In genomic region chr13:85288574-85288842, GRCm38 (mm10) we compare ENCODE assay signal across 8 mouse cellular contexts. TPM values are rescaled to one million over a fixed set of nuclear protein-coding genes. Genes with fewer than 3 reads are reported as not detected.
A peak's percentile ranks its signal among the peaks of the same experiment; 100 is the strongest.
DNase-seq lines count a peak whose midpoint lies in the region; ATAC-seq and TF ChIP-seq lines count a peak whose summit lies in the region.

No protein-coding gene starts in this region.

- H3K4me1 ChIP-seq in embryonic facial prominence, embryonic 10.5 days = peaks cover 6% of the 10 kb centered on the region; the same call in 1 of the 2 replicates
- H3K4me1 ChIP-seq in hindbrain, embryonic 13.5 days (replicated peaks) = peaks cover 10% of the 10 kb centered on the region
- peaks cover 10% of the 10 kb centered on the region for H3K4me1 ChIP-seq in midbrain, embryonic 16.5 days (ENCODE audit: control insufficient read depth, insufficient read depth, low read length)

- H3K9me3 ChIP-seq in embryonic facial prominence, embryonic 10.5 days = no peaks in the 10 kb centered on the region
- no peaks in the 10 kb centered on the region for H3K9me3 ChIP-seq in hindbrain, embryonic 13.5 days
- H3K9me3 ChIP-seq in midbrain, embryonic 16.5 days (replicated peaks; ENCODE audit: control insufficient read depth, low read length, poor library complexity, severe bottlenecking) = no peaks in the 10 kb centered on the region

- WGBS in embryonic facial prominence, embryonic 10.5 days = 2% methylated on average over 35 of the region's 35 CpGs
- WGBS in hindbrain, embryonic 13.5 days = under 1% methylated on average over 30 of the region's 35 CpGs
- 0% methylated on average over 26 of the region's 35 CpGs for WGBS in midbrain, embryonic 16.5 days

- H3K27ac ChIP-seq in layer of hippocampus, adult 2 months = peak overlapping the region; percentile 99
- peak overlapping the region; percentile 98 for H3K27ac ChIP-seq in embryonic facial prominence, embryonic 10.5 days (replicated peaks)
- H3K27ac ChIP-seq in hindbrain, embryonic 13.5 days = peak overlapping the region; percentile 99
- H3K27ac ChIP-seq in midbrain, embryonic 16.5 days (ENCODE audit: low read length) = peak overlapping the region; percentile 99

- peak overlapping the region; percentile 98 for H3K9ac ChIP-seq in hindbrain, embryonic 13.5 days
- peak overlapping the region; percentile 98 for H3K9ac ChIP-seq in midbrain, embryonic 16.5 days (ENCODE audit: low read depth, low read length)

- no peaks in the 10 kb centered on the region for H3K27me3 ChIP-seq in embryonic facial prominence, embryonic 10.5 days (replicated peaks; ENCODE audit: low read depth, poor library complexity, severe bottlenecking)
- no peaks in the 10 kb centered on the region for H3K27me3 ChIP-seq in hindbrain, embryonic 13.5 days
- no peaks in the 10 kb centered on the region for H3K27me3 ChIP-seq in midbrain, embryonic 16.5 days (ENCODE audit: control insufficient read depth, insufficient read depth, low read depth, low read length)

- TF ChIP-seq CTCF in layer of hippocampus, adult 2 months (conservative IDR thresholded peaks at IDR 0.05) = no peak

- DNase-seq in layer of hippocampus, adult 2 months (ENCODE audit: low spot score in 2 of 2) = peak in 1 of 2 experiments; percentile 23
- no peak for DNase-seq in layer of hippocampus, postnatal 36 days
- no peak for DNase-seq in embryonic facial prominence, embryonic 10.5 days (ENCODE audit: low spot score)
- DNase-seq in urinary bladder, postnatal 36 days (ENCODE audit: low spot score in 2 of 2) = no peak
- no peak for DNase-seq in right cerebral cortex, postnatal 25 days
- no peak for DNase-seq in cerebellum, postnatal 4 days (ENCODE audit: low spot score in 2 of 2)

- H3K4me3 ChIP-seq in layer of hippocampus, adult 2 months = peak overlapping the region; percentile 91
- peak overlapping the region; percentile 97 for H3K4me3 ChIP-seq in embryonic facial prominence, embryonic 10.5 days
- peak overlapping the region; percentile 98 for H3K4me3 ChIP-seq in hindbrain, embryonic 13.5 days
- peak overlapping the region; percentile 100 for H3K4me3 ChIP-seq in midbrain, embryonic 16.5 days (ENCODE audit: low read depth, low read length)

- no peaks in the 10 kb centered on the region for H3K36me3 ChIP-seq in embryonic facial prominence, embryonic 10.5 days (replicated peaks)
- H3K36me3 ChIP-seq in hindbrain, embryonic 13.5 days = no peaks in the 10 kb centered on the region
- no peaks in the 10 kb centered on the region for H3K36me3 ChIP-seq in midbrain, embryonic 16.5 days (ENCODE audit: control insufficient read depth, insufficient read depth, low read length)

- peak; percentile 5; the same call in 1 of the 2 replicates for ATAC-seq in hindbrain, embryonic 13.5 days (ENCODE audit: low FRiP score)
- ATAC-seq in midbrain, embryonic 16.5 days = peak; percentile 21

- peak overlapping the region; percentile 72 for H3K4me2 ChIP-seq in hindbrain, embryonic 13.5 days
- peak overlapping the region; percentile 78 for H3K4me2 ChIP-seq in midbrain, embryonic 16.5 days (ENCODE audit: low read length)

RNA-seq across cellular contexts. Expression of gene Rasa1, which starts 0.4 kb away (rescaled TPM):
- total RNA-seq in layer of hippocampus, adult 2 months (2021) = 10 to 100 TPM; 68.7 to 76.2 TPM
- 10 to 100 TPM; 64.1 to 67.0 TPM for total RNA-seq in layer of hippocampus, postnatal 36 days (2021)
- 47.1 TPM in 2 replicates for polyA plus RNA-seq in embryonic facial prominence, embryonic 10.5 days (2016; fragmentation: Nextera tagmentation; extraction: Ambion mirVana)
- 64.2 and 65.8 TPM in 2 replicates for polyA plus RNA-seq in hindbrain, embryonic 13.5 days (2015; fragmentation: Nextera tagmentation; extraction: Ambion mirVana)
- 55.5 and 56.8 TPM in 2 replicates for polyA plus RNA-seq in midbrain, embryonic 16.5 days (2015; fragmentation: Nextera tagmentation; extraction: Ambion mirVana)
